Mouse (Mus musculus) C2C12 (cell line): ENCODE results near the gene Sppl3. TPM values are rescaled to one million over a fixed set of nuclear protein-coding genes. Genes with fewer than 3 reads are reported as not detected.

ENCODE experiments used
- H3K27me3 ChIP-seq: one replicate; pipeline ENCODE4 v1.6.1; 2011; ENCODE audit not compliant: control insufficient read depth, insufficient read depth, insufficient read length
- H3K36me3 ChIP-seq: one replicate; pipeline ENCODE4 v1.6.1; 2011; ENCODE audit not compliant: control insufficient read depth, insufficient read depth
- H3K4me3 ChIP-seq: one replicate; pipeline ENCODE4 v1.5.1; 2011; ENCODE audit warnings: mild to moderate bottlenecking, control low read depth; ENCODE audit not compliant: poor library complexity, insufficient read depth, severe bottlenecking
- H3K79me2 ChIP-seq: one replicate; pipeline ENCODE4 v1.6.1; 2011; ENCODE audit not compliant: control insufficient read depth, insufficient read depth
- H3K79me3 ChIP-seq: one replicate; pipeline ENCODE4 v1.6.1; 2011; ENCODE audit warnings: low read depth, control low read depth
- H3ac ChIP-seq: one replicate; pipeline ENCODE3; 2011; ENCODE audit warnings: low read depth; ENCODE audit not compliant: control insufficient read depth, insufficient read length
- CEBPB ChIP-seq: IDR thresholded peaks from one replicate; pipeline ENCODE4 v1.6.1; 2011; ENCODE audit warnings: low read depth, mild to moderate bottlenecking, control low read depth, moderate library complexity
- CTCF ChIP-seq: IDR thresholded peaks from one replicate; pipeline ENCODE4 v1.5.1; 2011; ENCODE audit not compliant: control insufficient read depth, insufficient read depth, insufficient read length
- FOSL1 ChIP-seq: IDR thresholded peaks from one replicate; pipeline ENCODE4 v1.8.0; 2011; ENCODE audit warnings: mild to moderate bottlenecking, low read length; ENCODE audit not compliant: poor library complexity, insufficient read depth, severe bottlenecking
- MAX ChIP-seq: IDR thresholded peaks from one replicate; pipeline ENCODE4 v1.6.1; 2011; ENCODE audit warnings: mild to moderate bottlenecking, control low read depth
- MYOD1 ChIP-seq: IDR thresholded peaks from one replicate; pipeline ENCODE4 v1.6.1; 2011; ENCODE audit warnings: low read depth; ENCODE audit not compliant: control insufficient read depth, insufficient read length
- MYOG ChIP-seq: IDR thresholded peaks from one replicate; pipeline ENCODE4 v1.6.1; 2011; ENCODE audit not compliant: control insufficient read depth, insufficient read length; ENCODE audit errors: extremely low read depth
- USF1 ChIP-seq: IDR thresholded peaks from one replicate; pipeline ENCODE4 v1.6.1; 2011; ENCODE audit warnings: low read depth, mild to moderate bottlenecking, control low read depth, moderate library complexity
- polyA plus RNA-seq: library from polyadenylated mRNA; unstranded; fragments of >200 nt; fragmentation: generic; extraction: Trizol; gene quantifications from one replicate; pipeline ENCODE4 v1.2.1, GENCODE M21; 2012; ENCODE audit warnings: missing spikeins

Gene Sppl3
- polyA plus RNA-seq, 1 experiment, result 24.5 TPM

GRCm38 (mm10) chr5:114985074-114985473 is 25.9 kb upstream of the Sppl3 start:
- Histone ChIP-seq H3K36me3 (no peaks in the 10 kb centered on the region), H3K4me3 (no peak overlapping the region), H3ac (no peak overlapping the region), H3K27me3 (no peaks in the 10 kb centered on the region), H3K79me3 (no peaks in the 10 kb centered on the region), H3K79me2 (no peaks in the 10 kb centered on the region)
- no peak for TF ChIP-seq MAX
- no peak for TF ChIP-seq CTCF
- TF ChIP-seq USF1, result no peak
- no peak for TF ChIP-seq MYOD1
- no peak for TF ChIP-seq FOSL1

GRCm38 (mm10) chr5:114996447-114996846 is 14.5 kb upstream of the Sppl3 start:
- Histone ChIP-seq H3K79me2 (no peaks in the 10 kb centered on the region), H3K27me3 (peaks cover 8% of the 10 kb centered on the region), H3K79me3 (no peaks in the 10 kb centered on the region), H3ac (no peak overlapping the region), H3K4me3 (no peak overlapping the region), H3K36me3 (no peaks in the 10 kb centered on the region)
- TF ChIP-seq CTCF, result no peak

- Histone ChIP-seq H3K79me2 (no peaks in the 10 kb centered on the region), H3ac (no peak overlapping the region), H3K36me3 (no peaks in the 10 kb centered on the region), H3K4me3 (no peak overlapping the region), H3K79me3 (no peaks in the 10 kb centered on the region), H3K27me3 (peaks cover 8% of the 10 kb centered on the region)
- TF ChIP-seq MYOD1, result no peak
- TF ChIP-seq FOSL1, result no peak
These were observed 13.6 kb upstream of the Sppl3 start for GRCm38 (mm10) chr5:114997327-114997726.

- TF ChIP-seq CEBPB (no peak), CTCF (no peak), MAX (no peak), MYOG (no peak), USF1 (no peak), FOSL1 (no peak), MYOD1 (no peak)
- Histone ChIP-seq H3K27me3 (peaks cover 5% of the 10 kb centered on the region), H3K36me3 (no peaks in the 10 kb centered on the region), H3ac (no peak overlapping the region), H3K79me3 (no peaks in the 10 kb centered on the region), H3K4me3 (no peak overlapping the region), H3K79me2 (no peaks in the 10 kb centered on the region)
These were observed 10.4 kb upstream of the Sppl3 start for GRCm38 (mm10) chr5:115000503-115000902.

- H3K36me3 ChIP-seq, result no peaks in the 10 kb centered on the region
- TF ChIP-seq MYOD1, result no peak
- TF ChIP-seq CEBPB, result no peak
- no peak for TF ChIP-seq MYOG
- H3ac ChIP-seq, result no peak overlapping the region
- H3K79me2 ChIP-seq, result no peaks in the 10 kb centered on the region
- H3K27me3 ChIP-seq, result peaks cover 5% of the 10 kb centered on the region
- H3K79me3 ChIP-seq, result no peaks in the 10 kb centered on the region
- no peak overlapping the region for H3K4me3 ChIP-seq
These were observed 9.5 kb upstream of the Sppl3 start for GRCm38 (mm10) chr5:115001464-115001863.

GRCm38 (mm10) chr5:115002781-115003180 is 8.2 kb upstream of the Sppl3 start:
- TF ChIP-seq CEBPB (no peak), MYOD1 (no peak), MYOG (no peak), CTCF (no peak), FOSL1 (no peak), MAX (no peak), USF1 (no peak)
- Histone ChIP-seq H3K27me3 (peaks cover 5% of the 10 kb centered on the region), H3ac (no peak overlapping the region)

More at GRCm38 (mm10) chr5:115002781-115003180, 8.2 kb upstream of the Sppl3 start:
- Histone ChIP-seq H3K36me3 (no peaks in the 10 kb centered on the region), H3K79me2 (no peaks in the 10 kb centered on the region), H3K4me3 (no peak overlapping the region), H3K79me3 (no peaks in the 10 kb centered on the region)
